Mouse (Mus musculus): ENCODE data around the gene Adssl1. TPM values are rescaled to one million over a fixed set of nuclear protein-coding genes. Genes with fewer than 3 reads are reported as not detected.

Adssl1 gene
- 36.0 and 58.2 TPM in 2 replicates for total RNA-seq (2012; rRNA removed)
- 10 to 100 TPM in 1 of 2 experiments, not detected in 1; 63.9 TPM for polyA plus RNA-seq (2012; ENCODE audit: insufficient read depth in 1 of 2, insufficient read length in 2 of 2, low read depth in 1 of 2, low replicate concordance in 2 of 2, missing spikeins in 1 of 2)

- Histone ChIP-seq H3K4me3 (ENCODE audit: control insufficient read depth in 1 of 2, insufficient read depth in 1 of 2, low read depth in 2 of 2, low read length in 2 of 2) (peak within 1 kb of the TSS; percentile 56 to 64), H3K27me3 (ENCODE audit: control insufficient read depth in 1 of 2, insufficient read depth in 2 of 2, low read length in 2 of 2) (no peaks in the 10 kb centered on the region), H3K36me3 (ENCODE audit: control insufficient read depth in 1 of 2, insufficient read depth in 2 of 2, low read length in 2 of 2) (peaks cover 0 to 29% of the 10 kb centered on the region in 2 experiments; a peak in 2 of 4 replicates), H3K9me3 (replicated peaks; ENCODE audit: insufficient read depth, low read length) (no peaks in the 10 kb centered on the region), H3K79me2 (ENCODE audit: control insufficient read depth, insufficient read depth, low read length, poor library complexity) (peaks cover 6% of the 10 kb centered on the region; the same call in 1 of the 2 replicates), H3K4me1 (ENCODE audit: control insufficient read depth in 1 of 2, insufficient read depth in 2 of 2, low read length in 2 of 2) (peaks cover 22 to 43% of the 10 kb centered on the region in 2 experiments), H3K27ac (ENCODE audit: control insufficient read depth, low read depth, low read length) (peak within 1 kb of the TSS; percentile 61), H3K9ac (ENCODE audit: control insufficient read depth, low read depth, low read length, poor library complexity, severe bottlenecking) (peak within 1 kb of the TSS; percentile 73)
- DNase-seq (ENCODE audit: low read depth, low spot score): peak; percentile 99
- TF ChIP-seq TCF12 (IDR thresholded peaks at IDR 0.05; ENCODE audit: low read depth, low read length): no peak
- TF ChIP-seq RAD21 (IDR thresholded peaks at IDR 0.05; ENCODE audit: low read depth, low read length): no peak
- TF ChIP-seq POLR2AphosphoS5 (IDR thresholded peaks at IDR 0.05; ENCODE audit: borderline replicate concordance, low read depth, low read length): no peak
- TF ChIP-seq GATA1 (IDR thresholded peaks at IDR 0.05; ENCODE audit: low read depth, low read length): no peak
- TF ChIP-seq MXI1 (IDR thresholded peaks at IDR 0.05; ENCODE audit: low read depth, low read length): no peak
- no peak for TF ChIP-seq BHLHE40 (IDR thresholded peaks at IDR 0.05; ENCODE audit: borderline replicate concordance, low read depth, low read length)
- no peak for TF ChIP-seq USF1 (IDR thresholded peaks at IDR 0.05; ENCODE audit: low read depth, low read length)
- TF ChIP-seq MEF2A (IDR thresholded peaks at IDR 0.05; ENCODE audit: extremely low read depth, insufficient replicate concordance, low read depth, low read length, poor library complexity, severe bottlenecking): no peak
- no peak for TF ChIP-seq ZKSCAN1 (IDR thresholded peaks at IDR 0.05; ENCODE audit: low read depth, low read length)
- TF ChIP-seq SIN3A (IDR thresholded peaks at IDR 0.05; ENCODE audit: low read length): no peak
- no peak for TF ChIP-seq NRF1 (IDR thresholded peaks at IDR 0.05; ENCODE audit: insufficient read depth, low read depth, low read length, poor library complexity, severe bottlenecking)
- no peak for TF ChIP-seq SMC3 (IDR thresholded peaks at IDR 0.05; ENCODE audit: low read depth, low read length)
Observed at GRCm38 (mm10) chr12:112619686-112620353, at the start of gene Adssl1. Gene Adssl1, plus strand, starts transcription at chr12:112620045.

- Histone ChIP-seq H3K36me3 (ENCODE audit: control insufficient read depth in 1 of 2, insufficient read depth in 2 of 2, low read length in 2 of 2) (peaks cover 0 to 2% of the 10 kb centered on the region in 2 experiments; a peak in 1 of 4 replicates), H3K4me1 (ENCODE audit: control insufficient read depth in 1 of 2, insufficient read depth in 2 of 2, low read length in 2 of 2) (peaks cover under 1 to 2% of the 10 kb centered on the region in 2 experiments; a peak in 2 of 4 replicates), H3K9me3 (replicated peaks; ENCODE audit: insufficient read depth, low read length) (no peaks in the 10 kb centered on the region), H3K27me3 (ENCODE audit: control insufficient read depth in 1 of 2, insufficient read depth in 2 of 2, low read length in 2 of 2) (0 out of 4 replicates have a peak, but pooled peaks cover 0 to 3% of the 10 kb centered on the region in 2 experiments), H3K4me3 (ENCODE audit: control insufficient read depth in 1 of 2, insufficient read depth in 1 of 2, low read depth in 2 of 2, low read length in 2 of 2) (no peak overlapping the region), H3K27ac (ENCODE audit: control insufficient read depth, low read depth, low read length) (no peak overlapping the region), H3K79me2 (ENCODE audit: control insufficient read depth, insufficient read depth, low read length, poor library complexity) (no peaks in the 10 kb centered on the region), H3K9ac (ENCODE audit: control insufficient read depth, low read depth, low read length, poor library complexity, severe bottlenecking) (no peak overlapping the region)
- DNase-seq (ENCODE audit: low read depth, low spot score): no peak
- TF ChIP-seq EP300 (IDR thresholded peaks at IDR 0.05; ENCODE audit: low read depth in 1 of 2, low read length in 2 of 2) (no peak), JUND (IDR thresholded peaks at IDR 0.05; ENCODE audit: low read depth, low read length) (no peak), ZC3H11A (IDR thresholded peaks at IDR 0.05; ENCODE audit: low read depth, low read length) (no peak), CTCF (IDR thresholded peaks at IDR 0.05 in 2 of 3, conservative IDR thresholded peaks at IDR 0.05 in 1 of 3; ENCODE audit: control insufficient read depth in 1 of 3, insufficient read depth in 1 of 3, low read depth in 2 of 3, low read length in 3 of 3, poor library complexity in 1 of 3, severe bottlenecking in 1 of 3) (no peak), MAZ (IDR thresholded peaks at IDR 0.05; ENCODE audit: low read depth, low read length) (no peak), MAFK (IDR thresholded peaks at IDR 0.05; ENCODE audit: borderline replicate concordance, low read depth, low read length) (no peak), USF2 (IDR thresholded peaks at IDR 0.05; ENCODE audit: borderline replicate concordance in 1 of 2, insufficient read depth in 1 of 2, low read depth in 1 of 2, low read length in 2 of 2) (no peak), POLR2AphosphoS2 (IDR thresholded peaks at IDR 0.05; ENCODE audit: low read length) (no peak), MEF2A (IDR thresholded peaks at IDR 0.05; ENCODE audit: extremely low read depth, insufficient replicate concordance, low read depth, low read length, poor library complexity, severe bottlenecking) (no peak), GABPA (IDR thresholded peaks at IDR 0.05; ENCODE audit: low read depth, low read length) (no peak), KAT2A (conservative IDR thresholded peaks at IDR 0.05; ENCODE audit: low read depth, low read length) (no peak), CHD2 (IDR thresholded peaks at IDR 0.05; ENCODE audit: low read length) (no peak), MAX (IDR thresholded peaks at IDR 0.05; ENCODE audit: low read length) (no peak), POLR2A (IDR thresholded peaks at IDR 0.05; ENCODE audit: control insufficient read depth in 1 of 2, insufficient read depth in 1 of 2, low read depth in 1 of 2, low read length in 2 of 2, poor library complexity in 1 of 2) (no peak), BHLHE40 (IDR thresholded peaks at IDR 0.05; ENCODE audit: borderline replicate concordance, low read depth, low read length) (no peak), ZNF384 (IDR thresholded peaks at IDR 0.05; ENCODE audit: low read depth, low read length) (no peak), HCFC1 (IDR thresholded peaks at IDR 0.05; ENCODE audit: low read depth, low read length) (no peak), SMC3 (IDR thresholded peaks at IDR 0.05; ENCODE audit: low read depth, low read length) (no peak), MYB (IDR thresholded peaks at IDR 0.05; ENCODE audit: low read depth, low read length) (no peak)
Observed at GRCm38 (mm10) chr12:112570160-112570559, 49.7 kb upstream of the Adssl1 start.
